Mouse (Mus musculus) embryo, embryonic 11 days (tissue): Measurements from ENCODE around the gene Snx29.

ENCODE experiments used
- DNase-seq: peaks from one replicate; pipeline ENCODE4 v3.0.0-alpha.2; 2015

The Snx29 gene

DNA sequence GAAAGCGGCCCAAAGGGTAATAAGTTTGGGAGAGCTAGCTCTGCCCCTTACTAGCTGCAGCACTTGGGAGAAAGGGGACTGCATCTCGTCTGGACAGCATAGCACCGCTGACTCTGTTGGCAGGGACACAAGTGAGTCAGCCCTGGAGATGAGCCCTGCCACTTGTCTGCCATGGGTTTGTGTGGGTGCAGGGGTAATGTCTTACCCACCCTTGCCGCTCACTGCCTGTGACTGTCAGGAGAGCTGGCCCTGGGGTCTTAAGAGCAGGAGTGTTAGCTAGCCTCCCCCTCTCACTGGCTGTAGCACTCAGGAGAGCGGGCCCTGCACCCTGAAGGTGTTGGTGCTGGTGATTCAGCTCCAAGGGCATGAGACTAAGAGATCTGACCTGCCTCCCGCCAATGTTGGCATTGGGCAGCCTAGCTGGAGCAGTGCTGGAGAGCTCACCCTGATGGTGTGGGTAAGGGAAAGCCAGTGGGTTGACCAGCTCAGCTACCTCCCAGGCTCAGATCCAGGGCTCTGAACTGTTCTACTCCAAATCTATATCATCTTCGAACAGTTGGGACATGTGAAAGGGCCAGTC lies 479.3 kb downstream of the Snx29 start:
- DNase-seq: no peak
